Mouse (Mus musculus): ENCODE results near the gene CT030661.1. TPM values are rescaled to one million over a fixed set of nuclear protein-coding genes. Genes with fewer than 3 reads are reported as not detected.
"Not testable (repeated sequence)": the region's sequence is repeated elsewhere in the genome, so short reads cannot be mapped to it uniquely, and the experiment has no call there.

CT030661.1 gene
- 1 to 10 TPM; 6.2 to 7.0 TPM for total RNA-seq (2021)

- intact Hi-C loops (cut with DNase I), result loop anchor here (5.0 kb wide), 1 partner anchor 38 kb away; no protein-coding TSS in a partner anchor
- peak; percentile 80 for DNase-seq (ENCODE audit: low spot score)
Measured at GRCm38 (mm10) chr17:22314730-22315226, at the start of gene CT030661.1. Gene CT030661.1, minus strand, starts transcription at chr17:22314837.

GRCm38 (mm10) chr17:22363895-22364294 lies 49.3 kb upstream of the CT030661.1 start:
- intact Hi-C loops (cut with DNase I), result loop anchor here (10.0 kb wide), 1 partner anchor 139 kb away; the partner anchor contains the start of gene Zfp994
- DNase-seq (ENCODE audit: low spot score), result no peak

- peak; percentile 43 for DNase-seq (ENCODE audit: low spot score)
- intact Hi-C loops (cut with DNase I), result loop anchor here (10.0 kb wide), 1 partner anchor 136 kb away; the partner anchor contains the start of gene Zfp994
Measured at GRCm38 (mm10) chr17:22361101-22361781, 46.6 kb upstream of the CT030661.1 start, which contains the start of the genes Zfp944 and Zfp758. Gene Zfp944, minus strand, starts transcription at chr17:22361400. Gene Zfp758, plus strand, starts transcription at chr17:22361453.

GRCm38 (mm10) chr17:22360572-22360971 lies 45.9 kb upstream of the CT030661.1 start:
- DNase-seq (ENCODE audit: low spot score), result no peak
- intact Hi-C loops (cut with DNase I), result loop anchor here (10.0 kb wide), 1 partner anchor 136 kb away; the partner anchor contains the start of gene Zfp994

GRCm38 (mm10) chr17:22352794-22353193 lies 38.2 kb upstream of the CT030661.1 start:
- intact Hi-C loops (cut with DNase I), result loop anchor here (1.0 to 5.0 kb wide), 2 partner anchors 35 to 58 kb away; no protein-coding TSS in a partner anchor

GRCm38 (mm10) chr17:22315247-22315646 lies 610 bp upstream of the CT030661.1 start:
- intact Hi-C loops (cut with DNase I), result loop anchor here (5.0 kb wide), 1 partner anchor 37 kb away; no protein-coding TSS in a partner anchor
- DNase-seq (ENCODE audit: low spot score), result not testable (repeated sequence)

More at GRCm38 (mm10) chr17:22352794-22353193, 38.2 kb upstream of the CT030661.1 start:
- no peak for DNase-seq (ENCODE audit: low spot score)

GRCm38 (mm10) chr17:22314219-22314618 lies 418 bp downstream of the CT030661.1 start:
- intact Hi-C loops (cut with DNase I); DNase-seq (ENCODE audit: low spot score): not testable (repeated sequence)

Other genes starting within 250 kb of the CT030661.1 start
- 1 to 10 TPM; 1.0 to 1.5 TPM for gene Zfp947, start 148.6 kb downstream of the CT030661.1 start, total RNA-seq (2021)
- gene Zfp994, start 89.2 kb downstream of the CT030661.1 start, total RNA-seq (2021), result 1 to 10 TPM; 2.1 to 2.2 TPM
- 1 to 10 TPM; 4.4 to 4.8 TPM for gene Zfp944, start 46.6 kb upstream of the CT030661.1 start, total RNA-seq (2021)
- 1 to 10 TPM; 7.6 to 9.3 TPM for gene Zfp758, start 46.6 kb upstream of the CT030661.1 start, total RNA-seq (2021)
- gene Zfp946, start 109.4 kb upstream of the CT030661.1 start, total RNA-seq (2021), result 1 to 10 TPM; 3.0 to 3.7 TPM

All from heart, postnatal 25 days (tissue).